Mouse (Mus musculus) ovary, adult 10 weeks (tissue): ENCODE measurements around the gene Vps35l. TPM values are rescaled to one million over a fixed set of nuclear protein-coding genes. Genes with fewer than 3 reads are reported as not detected.

Experiments
- polyA plus RNA-seq: library from polyadenylated mRNA; stranded (reverse); fragments of 350-450 nt; fragmentation: Illumina TruSeq; extraction: RNeasy Lipid Tissue Mini Kit (QIAGEN cat#74804); gene quantifications from one replicate; pipeline ENCODE4 v1.2.3, GENCODE M21; 2014

Gene Vps35l
- 16.9 TPM for polyA plus RNA-seq

DNA sequence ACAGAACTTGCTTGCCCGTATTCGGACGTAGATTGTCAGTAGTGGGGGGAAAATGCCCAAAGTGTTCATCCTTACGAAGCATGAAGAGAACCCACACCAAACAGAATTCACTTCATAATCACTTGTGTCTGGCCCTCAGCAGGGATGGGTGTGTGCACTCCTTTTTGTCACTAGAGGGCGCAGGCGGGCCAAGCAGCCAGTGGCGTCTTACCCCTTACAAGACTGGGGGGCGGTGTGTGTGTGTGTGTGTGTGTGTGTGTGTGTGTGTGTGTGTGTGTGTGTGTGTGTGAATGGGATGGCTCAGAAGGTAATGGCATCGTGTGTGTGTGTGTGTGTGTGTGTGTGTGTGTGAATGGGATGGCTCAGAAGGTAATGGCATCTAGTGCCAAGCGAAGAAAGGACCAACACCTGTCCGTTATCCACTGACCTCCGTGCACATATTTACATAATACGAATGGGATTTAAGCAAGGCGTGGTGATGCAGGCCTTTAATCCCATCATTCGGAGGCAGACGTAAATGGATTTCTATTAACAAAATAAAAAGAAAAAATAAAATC lies at the start of gene Vps35l:
Gene Vps35l, plus strand, starts transcription at position 252 of the 557 bp plus-strand sequence.

GRCm38 (mm10) chr7:118705101-118705961 lies 34.7 kb upstream of the Vps35l start, which contains the start of gene Gde1:
TSS of gene Gde1 (minus strand) at chr7:118705778.

GRCm38 (mm10) chr7:118712228-118713173 lies 27.5 kb upstream of the Vps35l start, which contains the start of gene Ccp110:
TSS of gene Ccp110 (plus strand) at chr7:118712552.

GRCm38 (mm10) chr7:118855171-118855876 lies 115.3 kb downstream of the Vps35l start, which contains the start of gene Iqck:
TSS of gene Iqck (plus strand) at chr7:118855752.

DNA sequence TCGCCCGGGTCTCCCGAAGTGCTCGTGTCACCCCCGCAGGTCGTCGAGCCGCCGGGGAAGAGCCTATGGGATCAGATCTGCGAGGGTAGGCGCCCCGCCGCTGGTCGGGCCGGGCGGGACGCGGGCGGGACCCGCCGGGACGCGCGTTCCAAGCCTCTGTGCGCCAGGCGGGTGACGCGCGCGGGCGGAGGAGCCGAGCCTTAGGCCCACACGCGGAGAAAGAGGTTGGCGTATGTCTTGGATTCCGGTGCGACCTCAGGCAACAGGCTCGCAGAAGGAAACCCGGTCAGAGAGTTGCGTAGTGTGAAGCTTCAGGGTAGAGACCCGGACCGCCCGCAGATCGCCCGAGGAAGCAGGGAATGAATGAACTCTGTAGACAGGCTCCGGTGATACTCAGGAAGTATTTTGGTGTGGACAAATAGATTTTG lies 115.9 kb downstream of the Vps35l start, which contains the start of gene Knop1:
Gene Knop1, minus strand, starts transcription at position 378 of the 428 bp plus-strand sequence.

Other genes starting within 250 kb of the Vps35l start
- gene Itpripl2, start 248.3 kb upstream of the Vps35l start, polyA plus RNA-seq: 51.4 TPM
- 5.3 TPM for gene Coq7, start 206.9 kb upstream of the Vps35l start, polyA plus RNA-seq
- gene Tmc7, start 155.5 kb upstream of the Vps35l start, polyA plus RNA-seq: 0.63 TPM
- 5.6 TPM for gene Tmc5, start 142.9 kb upstream of the Vps35l start, polyA plus RNA-seq
- gene Gde1, start 34.4 kb upstream of the Vps35l start, polyA plus RNA-seq: 93.6 TPM
- 34.5 TPM for gene Ccp110, start 27.7 kb upstream of the Vps35l start, polyA plus RNA-seq
- gene Iqck, start 115.5 kb downstream of the Vps35l start, polyA plus RNA-seq: 2.9 TPM
- gene Knop1, start 116.0 kb downstream of the Vps35l start, polyA plus RNA-seq: 71.2 TPM